Mouse (Mus musculus) c-Kit-negative CD71-positive TER-119-positive erythroid progenitor cells, embryonic 14.5 days (primary cell): ENCODE data around the gene Gadd45gip1.
"Not testable (repeated sequence)": the region's sequence is repeated elsewhere in the genome, so short reads cannot be mapped to it uniquely, and the experiment has no call there.

Source experiments
- DNase-seq: peaks from one replicate; pipeline ENCODE4 v3.0.0-alpha.2; 2013; ENCODE audit warnings: low read depth, low spot score

The Gadd45gip1 gene

GRCm38 (mm10) chr8:84797256-84797797, 34.0 kb upstream of the Gadd45gip1 start:
- DNase-seq = no peak

- no peak for DNase-seq
These were observed 33.4 kb upstream of the Gadd45gip1 start for GRCm38 (mm10) chr8:84797971-84798370.

GRCm38 (mm10) chr8:84798446-84799135, 32.7 kb upstream of the Gadd45gip1 start:
- no peak for DNase-seq

GRCm38 (mm10) chr8:84799136-84799931, 32.0 kb upstream of the Gadd45gip1 start:
- no peak for DNase-seq

DNA sequence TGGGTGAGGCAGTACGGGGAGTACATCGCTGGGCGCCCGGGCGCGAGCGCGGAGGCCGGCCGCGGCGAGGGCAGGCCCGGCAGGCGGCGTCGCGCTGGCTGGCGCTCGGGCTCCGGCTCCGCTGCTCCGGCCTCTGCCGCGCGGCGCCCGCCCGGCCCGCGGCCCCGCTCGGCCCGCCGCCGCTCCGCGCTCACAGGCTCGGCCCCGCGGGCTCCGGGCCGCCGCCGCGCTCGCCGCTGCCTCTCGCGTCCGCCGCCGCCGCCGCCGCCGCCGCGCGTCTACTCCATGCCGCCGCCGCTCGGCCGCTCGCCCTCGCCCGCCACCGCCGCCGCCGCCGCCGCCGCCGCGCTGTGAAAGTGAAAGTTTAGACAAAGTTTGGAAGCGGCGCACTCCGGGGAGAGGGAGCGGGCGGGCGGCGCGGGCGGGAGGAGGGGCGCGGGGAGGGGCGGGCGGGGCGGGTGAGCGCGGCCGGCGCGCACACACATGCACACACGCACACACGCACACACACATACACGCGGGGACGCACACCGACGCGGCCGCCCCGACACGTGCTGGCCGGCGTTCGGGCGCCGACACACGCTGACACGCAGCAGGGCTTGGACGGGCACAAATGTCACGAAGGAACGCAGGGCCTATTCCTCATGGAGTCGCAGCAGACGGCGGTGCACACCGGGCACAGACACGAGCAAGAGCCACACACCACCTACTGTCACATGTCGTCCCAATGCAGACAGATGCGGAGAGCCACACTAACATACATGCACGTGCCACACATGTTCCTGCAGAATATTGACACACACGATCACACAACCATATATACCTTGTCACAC, 31.1 kb upstream of the Gadd45gip1 start, which contains the start of gene Nfix:
Nfix (minus strand) TSS at position 346 of the 833 bp plus-strand sequence.
- DNase-seq = no peak

- DNase-seq = no peak
These were observed 25.3 kb upstream of the Gadd45gip1 start for GRCm38 (mm10) chr8:84806031-84806430.

GRCm38 (mm10) chr8:84809109-84809940, 22.0 kb upstream of the Gadd45gip1 start:
- no peak for DNase-seq

DNA sequence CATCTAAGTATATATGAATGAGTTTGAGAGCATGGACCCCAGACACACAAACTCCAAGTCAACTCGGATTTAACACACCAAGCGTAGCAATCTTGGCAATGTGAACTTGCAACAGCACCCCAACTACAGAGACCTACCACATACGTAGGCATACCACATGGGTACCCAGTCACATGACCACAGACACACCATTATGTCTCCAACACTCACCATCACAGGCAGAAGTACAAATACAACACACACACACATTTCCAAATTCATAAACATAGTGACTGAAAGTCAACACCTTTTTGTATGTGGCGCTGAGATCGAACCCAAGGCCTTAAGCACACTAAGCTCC, 21.4 kb upstream of the Gadd45gip1 start:
- no peak for DNase-seq

- peak; percentile 61 for DNase-seq
These were observed 20.4 kb upstream of the Gadd45gip1 start for GRCm38 (mm10) chr8:84810896-84811295.

DNA sequence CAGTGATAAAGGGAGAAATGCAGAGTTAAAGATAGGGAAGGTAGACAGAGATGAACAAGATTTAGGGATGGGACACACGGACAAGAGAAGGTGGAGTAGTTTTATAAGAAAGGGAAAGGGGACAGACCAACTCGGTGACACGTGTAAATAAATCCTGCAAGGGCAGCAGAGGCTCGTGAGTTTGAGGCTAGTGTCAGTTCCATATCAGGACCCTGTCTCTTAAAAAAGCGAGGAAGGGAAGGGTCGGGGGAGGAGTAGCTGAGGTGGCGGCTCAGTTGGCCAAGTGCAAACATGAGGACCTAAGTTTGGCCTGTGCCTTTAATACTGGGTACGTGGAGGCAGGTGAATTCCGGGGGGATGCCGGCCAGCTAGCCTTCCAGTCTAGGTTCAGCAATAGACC, 20.0 kb upstream of the Gadd45gip1 start:
- DNase-seq = no peak

DNA sequence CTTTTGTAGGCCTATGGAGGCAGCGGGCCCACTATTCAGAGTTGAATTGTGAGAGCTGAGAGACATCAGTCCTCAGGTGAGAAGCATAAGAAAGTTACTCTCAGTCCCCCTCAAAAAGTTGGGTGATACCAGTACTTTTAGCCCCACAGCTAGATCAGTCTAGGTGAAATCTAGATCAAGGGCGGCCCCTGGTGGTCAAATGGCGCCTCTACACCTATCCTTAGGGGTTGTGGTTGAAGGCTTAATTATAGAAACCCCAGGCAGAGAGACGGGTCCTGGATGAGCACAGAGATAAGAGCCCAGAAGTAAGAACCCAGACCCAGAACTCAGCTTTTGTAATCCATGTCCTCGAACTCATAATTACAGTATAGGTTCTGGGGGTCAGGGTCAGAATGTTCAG, 18.3 kb upstream of the Gadd45gip1 start:
- DNase-seq = peak; percentile 79

GRCm38 (mm10) chr8:84813830-84814229, 17.5 kb upstream of the Gadd45gip1 start:
- no peak for DNase-seq

DNA sequence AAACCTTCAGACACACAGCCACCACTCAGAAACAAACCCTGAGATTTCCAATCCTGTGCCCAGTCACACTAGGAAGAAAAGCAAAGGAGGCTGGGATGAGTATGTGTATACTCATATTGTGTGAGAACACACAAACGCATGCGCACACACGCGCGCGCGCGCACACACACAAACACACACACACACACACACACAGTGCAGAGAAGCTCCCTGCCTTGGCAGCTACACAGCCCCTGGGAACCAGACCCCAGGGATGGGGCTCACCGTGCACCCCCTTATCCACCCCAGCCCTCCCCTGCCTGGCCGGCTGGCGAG, 17.1 kb upstream of the Gadd45gip1 start:
- DNase-seq = no peak

DNA sequence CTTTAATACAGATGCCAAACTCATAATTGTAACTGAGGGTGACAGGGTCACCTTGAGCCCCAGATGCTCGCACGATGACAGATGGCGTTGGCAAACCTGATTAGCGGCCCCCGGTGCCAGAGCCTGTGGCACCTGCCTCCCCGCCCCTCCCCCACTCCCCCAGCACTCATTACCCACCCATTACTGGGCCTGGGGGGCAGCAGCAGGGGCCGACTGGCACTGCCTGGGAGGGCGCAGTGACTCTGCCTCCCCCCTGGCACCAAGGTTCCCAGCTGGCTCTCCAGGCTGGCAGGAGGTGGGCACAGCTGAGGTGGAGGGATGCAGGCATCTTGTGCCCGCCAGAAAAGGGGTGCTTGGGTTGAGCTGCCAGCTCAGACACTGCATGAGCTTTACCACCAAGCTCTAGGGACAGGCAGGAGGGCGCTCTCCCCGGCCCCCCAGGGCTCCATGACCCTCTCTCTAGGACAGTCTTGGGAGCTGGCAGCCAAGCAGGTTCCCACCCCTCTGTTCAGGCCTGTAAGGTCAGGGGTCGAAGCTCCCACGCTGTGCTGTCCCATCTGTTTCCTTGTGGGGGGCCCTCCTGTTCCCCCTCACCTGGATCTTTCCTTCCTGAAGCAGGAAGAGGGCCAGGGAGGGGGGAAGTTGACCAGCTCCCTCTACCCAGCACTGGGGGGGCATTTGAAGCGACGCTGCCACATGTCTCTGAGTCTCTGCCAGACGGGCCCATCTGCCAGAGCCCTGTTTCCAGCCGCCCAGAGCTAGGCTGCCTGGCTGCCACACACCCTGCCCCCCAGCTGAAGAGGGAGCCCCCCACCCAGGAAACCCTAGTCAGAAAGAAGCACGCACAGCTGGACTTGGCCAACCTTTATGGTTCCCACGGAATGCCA, 16.5 kb upstream of the Gadd45gip1 start:
- DNase-seq = no peak

DNA sequence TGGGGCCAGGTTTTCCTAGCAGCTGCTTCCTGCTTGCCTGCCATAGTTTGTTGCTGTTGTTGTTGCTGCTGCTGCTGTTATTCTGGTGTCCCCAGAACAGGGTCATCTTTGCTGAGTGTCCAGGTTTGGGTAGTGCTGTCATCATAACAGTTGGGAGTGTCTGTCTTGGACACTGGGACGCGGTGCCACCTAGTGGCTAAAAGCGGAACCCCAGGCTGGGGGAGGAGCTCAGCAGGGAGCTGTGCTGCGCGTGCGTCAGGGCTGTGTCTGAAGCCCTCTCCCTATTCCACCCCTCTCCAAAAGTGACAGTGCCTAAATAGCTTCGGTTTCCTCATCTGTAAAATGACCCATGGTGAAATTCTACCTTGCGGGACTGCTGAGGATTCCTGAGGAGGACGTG, 15.8 kb upstream of the Gadd45gip1 start:
- DNase-seq = peak; percentile 83

GRCm38 (mm10) chr8:84816117-84816516, 15.2 kb upstream of the Gadd45gip1 start:
- DNase-seq = no peak

GRCm38 (mm10) chr8:84822723-84823122, 8.6 kb upstream of the Gadd45gip1 start, which contains the start of gene Dand5:
Gene Dand5, minus strand, starts transcription at chr8:84822823.
- no peak for DNase-seq

DNA sequence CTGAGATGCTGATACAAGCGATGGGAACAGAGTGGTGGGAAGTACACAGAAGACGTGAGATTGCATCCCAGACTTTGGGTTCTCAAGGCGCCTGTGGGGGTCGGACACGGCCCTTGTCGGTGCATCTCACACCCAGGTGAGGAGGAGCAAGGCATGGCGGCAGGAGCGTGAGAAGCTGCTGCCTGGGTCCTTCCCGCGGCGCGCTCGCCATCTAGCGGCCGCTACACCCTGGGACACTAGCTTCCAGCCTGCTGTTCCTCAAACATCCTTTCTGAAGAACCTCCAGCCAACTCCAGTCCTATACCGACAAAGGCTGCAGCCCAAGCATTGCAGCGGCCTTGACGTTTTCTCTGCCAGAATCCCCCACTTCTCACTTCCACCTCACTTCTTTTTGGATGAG, 7.7 kb upstream of the Gadd45gip1 start:
- DNase-seq = no peak

DNA sequence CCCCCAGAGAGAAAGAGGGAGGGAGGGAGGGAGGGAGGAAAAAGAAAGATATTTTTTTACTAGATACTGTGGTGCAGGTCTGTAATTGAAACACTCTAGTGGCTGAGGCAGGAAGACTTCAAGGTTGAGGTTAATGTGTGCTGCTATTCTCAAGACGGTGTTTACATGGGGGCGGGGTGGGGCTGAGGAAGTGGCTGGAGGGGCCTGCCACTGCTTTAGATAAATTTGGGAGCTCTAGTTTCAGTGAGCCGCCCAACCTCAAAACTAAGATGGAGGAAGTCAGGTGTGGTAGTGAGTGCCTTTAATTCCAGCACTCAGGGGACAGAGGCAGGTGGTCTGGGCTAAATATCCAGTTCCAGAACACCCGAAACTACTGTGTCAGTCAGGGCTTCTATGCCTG, 5.7 kb upstream of the Gadd45gip1 start:
- no peak for DNase-seq

GRCm38 (mm10) chr8:84826518-84826917, 4.8 kb upstream of the Gadd45gip1 start:
- DNase-seq = not testable (repeated sequence)
